Mouse (Mus musculus) T-helper 2 cell (primary cell): ENCODE results near the gene Coq4.

ENCODE experiments used
- in situ Hi-C: fragments of 300-600 bp; cut with MboI, MseI; formaldehyde crosslinking; loops from one replicate; pipeline ENCODE4 v1.15.1; 2025; ENCODE audit warnings: high pct_unique_total_duplicates

Coq4 gene

DNA sequence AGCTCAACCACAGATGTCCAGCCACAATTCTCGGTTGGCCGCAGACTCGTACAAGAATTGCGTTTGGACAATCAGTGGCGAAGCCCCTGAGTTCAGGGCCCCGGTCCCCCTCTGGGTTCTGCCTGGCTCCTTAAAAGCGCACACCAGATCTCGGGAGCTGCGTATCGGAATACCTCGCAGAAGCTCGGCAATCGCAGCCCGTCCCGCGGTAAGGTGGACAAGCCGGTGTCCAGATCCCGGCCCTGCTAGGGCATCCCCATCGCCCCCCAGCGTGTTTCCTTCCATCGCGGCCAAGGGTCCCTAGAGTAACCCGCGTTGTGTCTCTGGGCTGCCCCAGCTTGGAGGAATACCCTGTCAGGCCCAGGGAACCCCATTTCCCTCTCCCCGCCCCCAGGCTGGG lies 58.3 kb downstream of the Coq4 start:
- in situ Hi-C loops, result no loop called here

DNA sequence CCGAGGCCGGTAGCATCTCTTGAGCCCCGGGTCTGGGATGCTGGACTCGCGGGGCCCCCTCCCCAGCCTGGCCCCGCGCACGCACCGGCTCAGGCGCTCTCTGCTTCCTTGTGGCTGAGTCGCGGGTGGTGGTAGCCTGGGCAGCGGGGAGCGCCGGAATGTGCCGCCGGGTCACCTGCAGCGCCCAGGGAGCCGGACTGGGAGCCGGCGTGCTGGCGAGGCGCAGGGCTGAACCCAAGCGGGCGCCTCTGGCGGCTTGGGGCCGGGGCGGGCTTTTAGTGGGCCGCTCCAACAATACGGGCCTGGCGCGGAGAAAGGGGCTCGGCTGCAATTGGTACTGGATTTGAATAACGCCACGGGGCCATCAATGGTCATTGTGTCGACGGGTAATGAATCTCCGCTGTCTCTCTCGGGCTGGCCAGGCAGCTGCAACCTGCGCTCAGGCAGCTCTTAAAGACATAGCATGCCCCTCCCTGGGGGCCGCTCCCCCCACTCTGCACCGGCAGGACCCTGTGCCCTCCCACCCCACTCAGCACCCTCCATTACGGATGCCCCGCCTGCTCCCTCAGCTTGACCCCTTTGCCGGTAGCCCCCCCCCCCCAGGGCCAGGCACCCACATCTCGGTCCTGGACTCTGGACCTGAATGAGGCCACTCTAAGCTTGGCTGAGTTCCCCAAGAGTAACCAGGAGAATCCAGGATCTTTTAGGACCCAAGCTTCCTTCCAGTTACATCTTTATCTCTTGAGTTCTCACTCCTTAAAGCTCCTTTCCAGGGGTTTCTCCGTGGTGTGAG lies 59.0 kb downstream of the Coq4 start:
- in situ Hi-C loops, result no loop called here

DNA sequence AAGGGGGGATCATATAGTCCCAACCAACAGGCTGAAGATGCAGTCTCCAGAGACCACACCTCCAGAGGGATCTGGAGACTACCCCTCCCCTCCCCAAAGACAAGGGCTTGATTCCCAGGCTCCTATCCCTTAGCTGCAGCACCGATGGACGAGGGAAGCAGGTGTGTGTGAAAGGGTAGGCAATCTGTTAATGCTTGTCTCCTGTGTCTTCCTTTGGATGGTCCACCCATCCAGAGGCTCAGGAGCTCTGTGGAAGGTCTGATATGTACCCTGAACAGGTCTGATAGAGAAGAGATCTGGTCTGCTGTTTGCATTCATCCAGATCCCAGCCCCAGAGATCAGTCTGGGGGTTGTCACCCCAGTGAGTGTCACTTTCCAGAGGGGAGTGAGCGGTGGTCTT lies 59.6 kb downstream of the Coq4 start:
- in situ Hi-C loops, result no loop called here
